Mouse (Mus musculus) heart, embryonic 13.5 days (tissue): ENCODE data around the gene Blvra. TPM values are rescaled to one million over a fixed set of nuclear protein-coding genes. Genes with fewer than 3 reads are reported as not detected.
"Not testable (repeated sequence)": the region's sequence is repeated elsewhere in the genome, so short reads cannot be mapped to it uniquely, and the experiment has no call there.

Experiments used
- ATAC-seq: fragments of 200-750 bp; cut with Nextera tagmentation; 2 replicates; pipeline ENCODE4 v1.8.0; 2017; ENCODE audit warnings: moderate TSS enrichment; ENCODE audit not compliant: insufficient number of reproducible peaks, low FRiP score, low TSS enrichment; ENCODE audit errors: extremely low read depth
- H3K27ac ChIP-seq: fragments of 300-500 bp; sonication (generic); replicated peaks from 2 replicates; pipeline ENCODE4 v1.5.1; 2015; ENCODE audit warnings: moderate library complexity, mild to moderate bottlenecking, inconsistent platforms
- H3K27me3 ChIP-seq: fragments of 300-500 bp; sonication (generic); replicated peaks from 2 replicates; pipeline ENCODE4 v1.6.1; 2015; ENCODE audit warnings: mild to moderate bottlenecking, inconsistent platforms
- H3K36me3 ChIP-seq: fragments of 300-500 bp; sonication (generic); 2 replicates; pipeline ENCODE4 v1.6.1; 2015; ENCODE audit warnings: mild to moderate bottlenecking, inconsistent platforms
- H3K4me1 ChIP-seq: fragments of 300-500 bp; sonication (generic); 2 replicates; pipeline ENCODE4 v1.6.1; 2015; ENCODE audit warnings: inconsistent platforms
- H3K4me2 ChIP-seq: fragments of 300-500 bp; sonication (generic); 2 replicates; pipeline ENCODE4 v1.6.1; 2015; ENCODE audit warnings: inconsistent platforms, mild to moderate bottlenecking, moderate library complexity
- H3K4me3 ChIP-seq: fragments of 300-500 bp; sonication (generic); 2 replicates; pipeline ENCODE4 v1.5.1; 2015; ENCODE audit warnings: moderate library complexity, mild to moderate bottlenecking, inconsistent platforms
- H3K9ac ChIP-seq: fragments of 300-500 bp; sonication (generic); 2 replicates; pipeline ENCODE4 v1.6.1; 2015; ENCODE audit warnings: inconsistent platforms, mild to moderate bottlenecking, moderate library complexity
- H3K9me3 ChIP-seq: fragments of 300-500 bp; sonication (generic); 2 replicates; pipeline ENCODE4 v1.6.1; 2016; ENCODE audit warnings: inconsistent platforms
- WGBS: fragments of 180-500 bp; shearing (Covaris S2); methylation state at CpG from one replicate; pipeline ENCODE4 v1.1.7; 2015; ENCODE audit warnings: mixed read lengths; 5-methylcytosine and 5-hydroxymethylcytosine counted together
- polyA plus RNA-seq: library from polyadenylated mRNA; unstranded; fragments of >200 nt; fragmentation: Nextera tagmentation; extraction: Ambion mirVana; gene quantifications from 2 replicates; pipeline ENCODE4 v1.2.1, GENCODE M21; 2015

The Blvra gene
- 38.1 and 39.7 TPM in 2 replicates for polyA plus RNA-seq

GRCm38 (mm10) chr2:127070435-127070841 lies at the start of gene Blvra:
Blvra (plus strand) TSS chr2:127070665.
- H3K4me1 ChIP-seq, result peaks cover 14% of the 10 kb centered on the region
- H3K9me3 ChIP-seq, result no peaks in the 10 kb centered on the region
- peak within 1 kb of the TSS; percentile 70 for H3K4me3 ChIP-seq
- peak within 1 kb of the TSS; percentile 76 for H3K27ac ChIP-seq
- under 1% methylated on average over 32 of the region's 32 CpGs for WGBS
- H3K4me2 ChIP-seq, result peak within 1 kb of the TSS; percentile 77
- no peaks in the 10 kb centered on the region for H3K27me3 ChIP-seq
- H3K36me3 ChIP-seq, result peaks cover 22% of the 10 kb centered on the region
- peak within 1 kb of the TSS; percentile 90 for H3K9ac ChIP-seq
- ATAC-seq, result peak; percentile 98

DNA sequence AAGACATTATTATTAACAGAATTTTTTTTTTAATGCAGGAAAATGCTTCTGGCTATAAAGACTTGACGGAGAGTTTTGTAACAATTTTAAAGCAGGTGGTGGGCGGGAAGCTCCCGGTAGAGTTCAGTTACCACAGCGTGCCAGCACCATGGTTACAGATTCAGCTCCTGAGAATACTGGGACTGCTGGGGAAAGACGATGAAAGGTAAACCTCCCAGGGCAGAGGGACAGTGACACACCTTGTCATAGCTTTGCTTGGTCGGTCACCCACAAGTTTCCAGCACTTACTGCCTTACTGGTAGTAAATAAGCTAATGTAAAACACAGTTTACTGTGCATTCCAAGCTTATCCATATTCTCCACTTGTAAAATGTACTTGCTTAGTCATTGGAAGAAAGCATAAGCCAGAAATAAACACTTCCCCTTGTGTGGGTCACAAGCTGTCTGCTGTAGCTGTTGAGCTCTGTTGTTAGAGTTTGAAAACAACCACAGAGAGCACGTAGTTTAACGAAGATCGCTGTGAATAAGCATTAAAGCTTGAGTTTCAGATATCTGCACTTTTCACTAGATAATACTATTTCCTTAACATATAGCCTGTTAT lies 35.4 kb upstream of the Blvra start:
- peaks cover 69% of the 10 kb centered on the region for H3K36me3 ChIP-seq

GRCm38 (mm10) chr2:127037299-127037698 lies 33.2 kb upstream of the Blvra start:
- 84% methylated on average over 4 of the region's 4 CpGs for whole genome bisulfite sequencing
- Histone ChIP-seq H3K9ac (no peak overlapping the region), H3K4me1 (no peaks in the 10 kb centered on the region), H3K9me3 (no peaks in the 10 kb centered on the region), H3K4me2 (no peak overlapping the region), H3K4me3 (no peak overlapping the region), H3K36me3 (peaks cover 68% of the 10 kb centered on the region), H3K27ac (no peak overlapping the region), H3K27me3 (no peaks in the 10 kb centered on the region)
- ATAC-seq, result no peak

More for the DNA sequence above, 35.4 kb upstream of the Blvra start:
- WGBS, result 88% methylated on average over 9 of the region's 9 CpGs
- Histone ChIP-seq H3K27ac (no peak overlapping the region), H3K4me2 (no peak overlapping the region), H3K9me3 (no peaks in the 10 kb centered on the region), H3K9ac (no peak overlapping the region), H3K27me3 (no peaks in the 10 kb centered on the region), H3K4me3 (no peak overlapping the region), H3K4me1 (no peaks in the 10 kb centered on the region)
- no peak for ATAC-seq

GRCm38 (mm10) chr2:127061471-127061870 lies 9.0 kb upstream of the Blvra start:
- no peak overlapping the region for H3K27ac ChIP-seq
- 86% methylated on average over 9 of the region's 9 CpGs for WGBS
- H3K4me1 ChIP-seq, result no peaks in the 10 kb centered on the region
- no peak overlapping the region for H3K4me2 ChIP-seq
- no peak overlapping the region for H3K4me3 ChIP-seq
- H3K27me3 ChIP-seq, result no peaks in the 10 kb centered on the region
- ATAC-seq, result no peak
- peaks cover 76% of the 10 kb centered on the region for H3K36me3 ChIP-seq
- H3K9ac ChIP-seq, result no peak overlapping the region
- H3K9me3 ChIP-seq, result no peaks in the 10 kb centered on the region

DNA sequence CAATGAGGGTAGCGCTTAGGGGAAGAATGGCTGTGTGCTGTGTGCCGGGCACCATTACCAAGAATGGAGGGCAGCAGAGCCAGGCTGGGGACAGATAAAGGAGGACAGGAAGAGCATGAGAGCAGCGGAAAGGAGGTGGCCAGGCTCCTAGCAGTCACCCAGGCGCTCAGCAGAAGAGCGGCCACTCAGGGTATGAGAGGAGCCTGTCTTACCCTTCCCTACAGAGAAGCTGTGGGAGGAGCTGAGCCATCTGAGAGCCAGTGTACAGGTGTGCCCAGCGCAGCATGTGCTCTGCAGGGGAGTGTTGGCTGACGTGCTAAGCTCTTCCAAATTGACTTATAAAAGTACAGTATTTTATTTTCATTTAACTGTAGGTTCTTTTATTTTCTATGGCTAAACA lies 1.7 kb upstream of the Blvra start:
- Histone ChIP-seq H3K9ac (no peak overlapping the region), H3K4me1 (peaks cover 14% of the 10 kb centered on the region), H3K27me3 (no peaks in the 10 kb centered on the region), H3K4me2 (no peak overlapping the region), H3K4me3 (no peak overlapping the region), H3K36me3 (peaks cover 23% of the 10 kb centered on the region), H3K27ac (no peak overlapping the region), H3K9me3 (no peaks in the 10 kb centered on the region)
- no peak for ATAC-seq
- 71% methylated on average over 7 of the region's 7 CpGs for WGBS

DNA sequence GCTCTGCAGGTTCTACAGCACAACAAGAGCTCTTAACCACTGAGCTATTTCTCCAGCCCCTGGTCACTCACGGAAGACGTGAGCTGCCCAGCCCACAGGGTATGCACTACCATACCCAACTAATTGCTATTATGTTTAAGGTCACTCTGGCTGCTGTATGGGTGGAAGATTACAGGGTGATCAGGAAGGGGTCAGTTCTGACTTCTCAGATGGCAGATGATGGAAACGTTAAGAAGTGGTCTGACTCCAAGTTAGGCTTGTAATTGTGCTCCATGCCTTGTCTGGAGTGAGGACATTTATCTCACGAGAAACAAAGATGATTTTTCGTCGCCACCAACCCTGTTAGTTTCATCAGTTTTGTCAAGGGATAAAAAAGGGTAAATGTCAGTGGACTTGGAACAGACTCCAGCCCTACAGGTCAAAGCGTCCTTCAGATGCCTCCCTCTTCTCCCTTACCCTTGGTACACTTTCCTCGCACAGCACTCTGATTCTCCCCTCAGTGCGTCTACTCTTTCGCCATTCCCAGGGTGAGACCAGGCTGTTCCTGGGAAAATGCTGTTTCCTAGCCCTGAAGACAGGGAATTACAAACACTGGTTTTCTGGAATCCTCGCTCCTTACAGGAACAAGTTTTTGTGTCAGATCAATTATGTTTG lies 557 bp upstream of the Blvra start:
- Histone ChIP-seq H3K9me3 (no peaks in the 10 kb centered on the region), H3K4me2 (peak overlapping the region; percentile 77), H3K4me3 (peak overlapping the region; percentile 70), H3K4me1 (peaks cover 14% of the 10 kb centered on the region), H3K27ac (peak overlapping the region; percentile 76), H3K9ac (peak overlapping the region; percentile 90), H3K27me3 (no peaks in the 10 kb centered on the region), H3K36me3 (peaks cover 23% of the 10 kb centered on the region)
- ATAC-seq, result no peak
- WGBS, result 15% methylated on average over 11 of the region's 11 CpGs

- H3K4me3 ChIP-seq, result peak overlapping the region; percentile 70
- peak; percentile 34; the same call in 1 of the 2 replicates for ATAC-seq
- 8% methylated on average over 9 of the region's 9 CpGs for WGBS
- peak overlapping the region; percentile 90 for H3K9ac ChIP-seq
- H3K4me2 ChIP-seq, result peak overlapping the region; percentile 77
- no peaks in the 10 kb centered on the region for H3K9me3 ChIP-seq
- peaks cover 19% of the 10 kb centered on the region for H3K36me3 ChIP-seq
- peak overlapping the region; percentile 57 for H3K27ac ChIP-seq
- H3K27me3 ChIP-seq, result no peaks in the 10 kb centered on the region
- peaks cover 14% of the 10 kb centered on the region for H3K4me1 ChIP-seq
Measured at GRCm38 (mm10) chr2:127070879-127071278, 414 bp downstream of the Blvra start.

- Histone ChIP-seq H3K9ac (no peak overlapping the region), H3K9me3 (no peaks in the 10 kb centered on the region), H3K4me3 (no peak overlapping the region), H3K27ac (no peak overlapping the region), H3K36me3 (peaks cover 4% of the 10 kb centered on the region; the same call in 1 of the 2 replicates), H3K4me1 (peaks cover 14% of the 10 kb centered on the region), H3K4me2 (no peak overlapping the region), H3K27me3 (no peaks in the 10 kb centered on the region)
- no peak for ATAC-seq
- 87% methylated on average over 2 of the region's 2 CpGs for WGBS
Measured at GRCm38 (mm10) chr2:127074116-127074515, 3.7 kb downstream of the Blvra start.

GRCm38 (mm10) chr2:127077611-127078010 lies 7.1 kb downstream of the Blvra start:
- H3K9me3 ChIP-seq, result no peaks in the 10 kb centered on the region
- no peak overlapping the region for H3K9ac ChIP-seq
- H3K4me1 ChIP-seq, result 0 out of 2 replicates have a peak, but pooled peaks cover 3% of the 10 kb centered on the region
- no peaks in the 10 kb centered on the region for H3K27me3 ChIP-seq
- H3K4me3 ChIP-seq, result no peak overlapping the region
- no peak overlapping the region for H3K27ac ChIP-seq
- H3K4me2 ChIP-seq, result no peak overlapping the region
- WGBS, result 69% methylated on average over 9 of the region's 9 CpGs
- peaks cover 11% of the 10 kb centered on the region for H3K36me3 ChIP-seq
- no peak for ATAC-seq

GRCm38 (mm10) chr2:127079066-127079465 lies 8.6 kb downstream of the Blvra start:
- H3K27me3 ChIP-seq, ATAC-seq, H3K27ac ChIP-seq, H3K4me3 ChIP-seq, H3K4me1 ChIP-seq, H3K9ac ChIP-seq, H3K9me3 ChIP-seq, H3K4me2 ChIP-seq, H3K36me3 ChIP-seq: not testable (repeated sequence)
- WGBS, result 44% methylated on average over 2 of the region's 2 CpGs

DNA sequence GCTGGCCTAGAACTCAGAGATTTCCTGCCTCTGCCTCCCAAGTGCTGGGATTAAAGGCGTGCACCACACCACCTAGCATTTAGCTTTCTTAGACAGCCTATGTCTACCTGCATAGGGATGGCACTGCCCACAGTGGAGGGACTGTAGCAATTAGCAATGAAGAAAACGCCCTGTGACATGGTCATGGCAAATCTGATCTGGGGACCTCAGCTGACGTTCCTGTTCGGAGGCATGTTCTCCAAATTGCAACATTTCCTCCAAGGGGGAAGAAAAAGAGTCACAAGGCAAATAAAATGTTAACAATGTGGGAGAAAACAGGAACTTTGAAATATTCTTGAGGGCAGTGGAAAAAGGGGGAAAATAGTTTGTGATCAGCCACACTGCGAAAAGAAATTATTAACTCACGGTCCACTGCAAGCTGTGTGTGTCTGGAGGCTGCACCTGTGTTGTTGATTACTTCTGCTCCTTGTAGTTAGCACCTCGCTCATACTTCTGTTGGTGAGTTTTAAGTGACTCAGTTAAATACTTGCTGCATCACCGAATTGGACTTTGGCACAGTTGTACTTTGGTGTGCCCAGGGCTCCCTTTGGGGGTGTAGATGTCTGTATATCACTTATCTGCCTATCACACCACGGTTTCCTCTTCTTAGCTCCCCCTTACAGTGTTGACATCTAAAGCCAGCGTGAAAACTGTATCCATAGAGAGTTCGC lies 9.6 kb downstream of the Blvra start:
- H3K4me2 ChIP-seq, result no peak overlapping the region
- H3K36me3 ChIP-seq, result peaks cover 7% of the 10 kb centered on the region
- WGBS, result 85% methylated on average over 11 of the region's 11 CpGs
- no peak overlapping the region for H3K9ac ChIP-seq
- no peak for ATAC-seq
- H3K27ac ChIP-seq, result no peak overlapping the region
- no peaks in the 10 kb centered on the region for H3K27me3 ChIP-seq
- 0 out of 2 replicates have a peak, but pooled peaks cover 3% of the 10 kb centered on the region for H3K4me1 ChIP-seq
- no peak overlapping the region for H3K4me3 ChIP-seq
- no peaks in the 10 kb centered on the region for H3K9me3 ChIP-seq
